Mouse (Mus musculus) telencephalon, adult 2 months (tissue): ENCODE results near the gene Morf4l1.
"Not testable (repeated sequence)": the region's sequence is repeated elsewhere in the genome, so short reads cannot be mapped to it uniquely, and the experiment has no call there.

Source experiments
- DNase-seq: peaks from one replicate; pipeline ENCODE4 v3.0.0-alpha.2; 2011; ENCODE audit warnings: low read depth, low spot score

The Morf4l1 gene

GRCm38 (mm10) chr9:90060932-90061331, 53.6 kb downstream of the Morf4l1 start:
- DNase-seq: not testable (repeated sequence)

DNA sequence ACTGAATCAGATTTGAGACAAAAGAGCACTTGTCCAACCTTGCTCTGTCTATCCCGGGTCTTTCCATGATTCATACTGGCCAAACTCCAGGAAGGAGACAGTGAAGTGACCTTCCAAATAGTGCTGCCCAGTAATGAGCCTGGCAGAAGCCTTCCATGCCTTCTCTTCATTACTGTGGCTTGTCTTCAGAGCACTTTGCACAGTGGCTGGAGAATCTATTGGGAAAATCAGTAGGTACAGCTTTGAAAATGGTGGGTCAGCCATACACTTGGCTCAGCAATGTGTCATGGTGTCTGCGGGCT, 54.0 kb downstream of the Morf4l1 start:
- no peak for DNase-seq

- no peak for DNase-seq
These were observed 54.6 kb downstream of the Morf4l1 start for GRCm38 (mm10) chr9:90059828-90060573.

- DNase-seq: no peak
These were observed 57.9 kb downstream of the Morf4l1 start for GRCm38 (mm10) chr9:90056716-90057115.

DNA sequence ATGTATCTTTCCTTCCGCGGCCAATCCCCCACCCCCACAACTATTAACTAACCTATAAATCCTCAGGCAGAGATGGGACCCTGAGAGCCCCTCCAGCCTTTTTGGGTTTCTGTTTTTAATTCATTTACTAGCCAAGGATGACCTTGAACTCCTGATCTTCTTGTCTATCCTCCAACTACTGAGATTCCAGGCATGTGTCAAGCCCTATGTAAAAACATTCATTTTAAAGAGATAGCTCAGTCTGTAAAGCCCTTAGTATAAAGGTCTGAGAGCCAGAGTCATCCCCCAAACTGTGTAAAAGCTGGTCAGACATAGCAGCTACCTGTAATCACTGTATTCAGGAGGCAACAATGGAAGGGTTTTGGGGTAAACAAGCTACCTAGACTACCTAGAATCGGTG, 58.7 kb downstream of the Morf4l1 start:
- DNase-seq: no peak

- DNase-seq: no peak
These were observed 59.2 kb downstream of the Morf4l1 start for GRCm38 (mm10) chr9:90055409-90055808.

- no peak for DNase-seq
These were observed 60.0 kb downstream of the Morf4l1 start for GRCm38 (mm10) chr9:90054371-90055145.

DNA sequence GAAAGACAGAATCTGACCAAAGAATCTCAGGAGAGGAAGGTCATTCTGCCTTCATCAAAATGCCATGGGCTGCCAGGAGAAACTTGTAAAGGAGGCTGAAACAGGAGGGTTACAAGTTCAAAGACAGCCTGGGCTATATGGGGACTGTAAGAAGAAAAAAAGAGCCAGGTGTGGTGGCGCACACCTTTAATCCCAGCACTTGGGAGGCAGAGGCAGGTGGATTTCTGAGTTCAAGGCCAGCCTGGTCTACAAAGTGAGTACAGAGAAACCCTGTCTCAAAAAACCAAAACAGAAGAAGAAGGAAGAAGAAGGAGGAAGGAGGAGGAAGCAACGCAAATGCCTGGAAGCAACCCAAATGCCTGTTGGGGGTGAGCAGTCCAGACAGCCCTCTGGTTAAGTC, 60.7 kb downstream of the Morf4l1 start, which contains the start of gene Ctsh:
Ctsh (plus strand) TSS at position 301 of the 400 bp plus-strand sequence.
- no peak for DNase-seq

- DNase-seq: no peak
These were observed 66.5 kb downstream of the Morf4l1 start for GRCm38 (mm10) chr9:90047937-90048627.

- no peak for DNase-seq
These were observed 69.4 kb downstream of the Morf4l1 start for GRCm38 (mm10) chr9:90045191-90045590.

- not testable (repeated sequence) for DNase-seq
These were observed 71.7 kb downstream of the Morf4l1 start for GRCm38 (mm10) chr9:90042906-90043305.
